9 mouse cellular contexts compared by ENCODE assay signal in the genomic region with DNA sequence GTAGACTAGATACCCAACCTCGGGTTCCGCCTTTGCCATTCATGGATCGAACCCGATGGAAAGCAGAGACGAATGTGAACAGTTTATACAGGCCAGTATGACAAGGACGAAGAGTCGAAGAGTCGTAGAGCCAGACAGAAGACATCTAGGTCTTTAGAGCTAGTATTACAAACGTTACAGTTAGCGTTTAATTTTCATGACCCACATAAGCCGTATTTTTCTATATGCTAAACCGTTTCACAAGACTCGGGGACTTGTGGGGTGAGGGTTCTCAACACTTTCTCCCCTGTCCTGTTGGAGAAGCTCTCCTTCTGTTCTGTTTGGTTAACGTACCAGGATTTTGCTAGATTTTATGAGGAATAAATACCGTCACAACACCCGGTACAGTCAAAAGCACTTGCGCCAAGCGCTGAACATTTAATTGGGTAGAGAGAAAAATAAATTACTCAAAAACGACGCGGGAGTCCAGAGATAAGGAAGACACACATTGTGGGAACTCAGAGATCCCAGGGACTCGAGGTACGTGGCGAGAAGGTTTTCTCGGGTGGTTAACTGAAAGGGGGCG. TPM values are rescaled to one million over a fixed set of nuclear protein-coding genes. Genes with fewer than 3 reads are reported as not detected.
DNase-seq lines count a peak whose midpoint lies in the region; ATAC-seq and TF ChIP-seq lines count a peak whose summit lies in the region.
"Had no signal": no experiment of that assay in that cellular context is flagged by ENCODE, and none has a peak within 500 bp of the region (broad histone marks: within the 10 kb centered on the region; RNA-seq: fewer than 3 reads in every experiment).

No protein-coding gene starts in this region.

- WGBS in kidney, adult 2 months, result 12% methylated on average over 26 of the region's 26 CpGs
- WGBS in heart, postnatal 0 days, result 9% methylated on average over 26 of the region's 26 CpGs
- WGBS in midbrain, embryonic 11.5 days, result 4% methylated on average over 26 of the region's 26 CpGs

- H3K9ac ChIP-seq in heart, postnatal 0 days (replicated peaks; ENCODE audit: low read depth, low read length), result peak overlapping the region; percentile 54
- H3K9ac ChIP-seq in midbrain, embryonic 11.5 days (ENCODE audit: low read length), result peak overlapping the region; percentile 59

- peaks cover 3% of the 10 kb centered on the region; the same call in 1 of the 2 replicates for H3K4me1 ChIP-seq in kidney, adult 2 months (ENCODE audit: control insufficient read depth, insufficient read depth, low read length)
- H3K4me1 ChIP-seq in bone marrow macrophage, adult 2 months (ENCODE audit: control insufficient read depth, insufficient read depth, low read length), result peaks cover 4% of the 10 kb centered on the region; the same call in 1 of the 2 replicates
- 0 out of 2 replicates have a peak, but pooled peaks cover 8% of the 10 kb centered on the region for H3K4me1 ChIP-seq in heart, postnatal 0 days (ENCODE audit: control insufficient read depth, insufficient read depth)
- H3K4me1 ChIP-seq in midbrain, embryonic 11.5 days (ENCODE audit: control insufficient read depth, insufficient read depth, low read length), result no peaks in the 10 kb centered on the region

- ATAC-seq in heart, postnatal 0 days (ENCODE audit: insufficient read depth, low read depth), result no peak
- ATAC-seq in midbrain, embryonic 11.5 days (ENCODE audit: low FRiP score), result no peak
- no peak for ATAC-seq in megakaryocyte-erythroid progenitor cell, adult 5-6 weeks (replicated peaks; ENCODE audit: low FRiP score, low TSS enrichment, poor library complexity, severe bottlenecking)

- TF ChIP-seq CTCF in kidney, adult 2 months (conservative IDR thresholded peaks at IDR 0.05; ENCODE audit: insufficient read depth, insufficient read length, low read depth, low read length), result no peak
- TF ChIP-seq CTCF in bone marrow macrophage, adult 2 months (IDR thresholded peaks at IDR 0.05; ENCODE audit: low read depth, low read length), result no peak
- TF ChIP-seq CTCF in heart, postnatal 0 days (IDR thresholded peaks at IDR 0.05; ENCODE audit: low read depth), result no peak

- no peak for TF ChIP-seq POLR2A in kidney, adult 2 months (IDR thresholded peaks at IDR 0.05; ENCODE audit: low read depth, low read length)
- no peak for TF ChIP-seq POLR2A in bone marrow macrophage, adult 2 months (IDR thresholded peaks at IDR 0.05; ENCODE audit: borderline replicate concordance, low read depth, low read length)

- no peaks in the 10 kb centered on the region for H3K27me3 ChIP-seq in kidney, adult 2 months (replicated peaks; ENCODE audit: control insufficient read depth, insufficient read depth, low read length)
- no peaks in the 10 kb centered on the region for H3K27me3 ChIP-seq in heart, postnatal 0 days (ENCODE audit: control insufficient read depth, insufficient read depth, low read length)
- H3K27me3 ChIP-seq in midbrain, embryonic 11.5 days (ENCODE audit: control insufficient read depth, insufficient read depth, low read length), result no peaks in the 10 kb centered on the region

- no peak for TF ChIP-seq EP300 in heart, postnatal 0 days (IDR thresholded peaks at IDR 0.05; ENCODE audit: low read depth)

- no peaks in the 10 kb centered on the region for H3K36me3 ChIP-seq in kidney, adult 2 months (ENCODE audit: control insufficient read depth, insufficient read depth, low read length)
- H3K36me3 ChIP-seq in heart, postnatal 0 days (replicated peaks; ENCODE audit: control insufficient read depth, insufficient read depth, low read length), result no peaks in the 10 kb centered on the region
- no peaks in the 10 kb centered on the region for H3K36me3 ChIP-seq in midbrain, embryonic 11.5 days (ENCODE audit: control insufficient read depth, insufficient read depth, low read length)

- peak overlapping the region; percentile 56 for H3K4me3 ChIP-seq in kidney, adult 2 months (ENCODE audit: insufficient read depth, low read depth, low read length)
- H3K4me3 ChIP-seq in bone marrow macrophage, adult 2 months (ENCODE audit: insufficient read depth, low read length), result peak overlapping the region; percentile 75
- peak overlapping the region; percentile 50 for H3K4me3 ChIP-seq in heart, postnatal 0 days (ENCODE audit: low read depth, low read length)
- peak overlapping the region; percentile 44 for H3K4me3 ChIP-seq in midbrain, embryonic 11.5 days (ENCODE audit: low read depth, low read length)

- H3K9me3 ChIP-seq in heart, postnatal 0 days (replicated peaks; ENCODE audit: control insufficient read depth, low read length), result no peaks in the 10 kb centered on the region
- H3K9me3 ChIP-seq in midbrain, embryonic 11.5 days (ENCODE audit: control insufficient read depth, low read length), result no peaks in the 10 kb centered on the region

- H3K4me2 ChIP-seq in heart, postnatal 0 days (ENCODE audit: low read depth, low read length), result peak overlapping the region; percentile 75
- H3K4me2 ChIP-seq in midbrain, embryonic 11.5 days, result peak overlapping the region; percentile 65

- H3K27ac ChIP-seq in kidney, adult 2 months (ENCODE audit: insufficient read depth, low read depth, low read length), result peak overlapping the region; percentile 32; the same call in 1 of the 2 replicates
- H3K27ac ChIP-seq in bone marrow macrophage, adult 2 months (ENCODE audit: insufficient read depth, low read depth, low read length), result no peak overlapping the region
- peak overlapping the region; percentile 92 for H3K27ac ChIP-seq in heart, postnatal 0 days (ENCODE audit: low read depth)
- H3K27ac ChIP-seq in midbrain, embryonic 11.5 days (ENCODE audit: low read depth, low read length), result no peak overlapping the region

- no peak for DNase-seq in kidney, adult 2 months
- no peak for DNase-seq in kidney, adult 18-20 months
- no peak for DNase-seq in heart, postnatal 0 days (ENCODE audit: low spot score)
- peak; percentile 92 for DNase-seq in midbrain, embryonic 11.5 days (ENCODE audit: low spot score, missing footprints)
- DNase-seq in ovary, postnatal 14 days (ENCODE audit: low spot score), result no peak
- no peak for DNase-seq in embryo, embryonic 10.5 days (ENCODE audit: low spot score)

RNA-seq across cellular contexts. Expression of a gene that starts 13.7 kb away (rescaled TPM):
- polyA plus RNA-seq in kidney, adult 2 months (2012; rRNA removed), result 0.19 and 0.45 TPM in 2 replicates
- polyA plus RNA-seq in bone marrow macrophage, adult 2 months (2012; ENCODE audit: insufficient read depth, insufficient read length, missing spikeins), result not detected in 2 replicates
- total RNA-seq in heart, postnatal 0 days (2014; rRNA removed; ENCODE audit: low replicate concordance), result 0.92 and 1.9 TPM in 2 replicates
- polyA plus RNA-seq in heart, postnatal 0 days (2015; fragmentation: Nextera tagmentation; extraction: Ambion mirVana), result 0.63 and 0.89 TPM in 2 replicates
- 12.7 TPM in 2 replicates for polyA plus RNA-seq in midbrain, embryonic 11.5 days (2014; fragmentation: Nextera tagmentation; extraction: Ambion mirVana)
- total RNA-seq in megakaryocyte-erythroid progenitor cell, adult 5-6 weeks (2014; fragmentation: Nextera tagmentation), result not detected in 2 replicates
- not detected in 2 replicates for total RNA-seq in megakaryocyte-erythroid progenitor cell, adult 5-6 weeks (2017)

RNA-seq across cellular contexts. Expression of a gene that starts 14.7 kb away (rescaled TPM):
- not detected in 2 replicates for polyA plus RNA-seq in kidney, adult 2 months (2012; rRNA removed)
- not detected in 2 replicates for polyA plus RNA-seq in bone marrow macrophage, adult 2 months (2012; ENCODE audit: insufficient read depth, insufficient read length, missing spikeins)
- not detected in 2 replicates for total RNA-seq in heart, postnatal 0 days (2014; rRNA removed; ENCODE audit: low replicate concordance)
- not detected in 2 replicates for polyA plus RNA-seq in heart, postnatal 0 days (2015; fragmentation: Nextera tagmentation; extraction: Ambion mirVana)
- not detected in 2 replicates for polyA plus RNA-seq in midbrain, embryonic 11.5 days (2014; fragmentation: Nextera tagmentation; extraction: Ambion mirVana)
- total RNA-seq in megakaryocyte-erythroid progenitor cell, adult 5-6 weeks (2014; fragmentation: Nextera tagmentation), result not detected in 2 replicates
- not detected in 2 replicates for total RNA-seq in megakaryocyte-erythroid progenitor cell, adult 5-6 weeks (2017)
- polyA plus RNA-seq: activated CD4-positive, CD25-positive, alpha-beta regulatory T cell, adult 4 months had no signal

RNA-seq across cellular contexts. Expression of a gene that starts 15.2 kb away (rescaled TPM):
- polyA plus RNA-seq in kidney, adult 2 months (2012; rRNA removed), result 46.8 and 52.5 TPM in 2 replicates
- 28.2 and 33.5 TPM in 2 replicates for polyA plus RNA-seq in bone marrow macrophage, adult 2 months (2012; ENCODE audit: insufficient read depth, insufficient read length, missing spikeins)
- total RNA-seq in heart, postnatal 0 days (2014; rRNA removed; ENCODE audit: low replicate concordance), result 99.6 and 158 TPM in 2 replicates
- 95.6 and 111 TPM in 2 replicates for polyA plus RNA-seq in heart, postnatal 0 days (2015; fragmentation: Nextera tagmentation; extraction: Ambion mirVana)
- 44.4 and 49.4 TPM in 2 replicates for polyA plus RNA-seq in midbrain, embryonic 11.5 days (2014; fragmentation: Nextera tagmentation; extraction: Ambion mirVana)
- 21.0 and 25.6 TPM in 2 replicates for total RNA-seq in megakaryocyte-erythroid progenitor cell, adult 5-6 weeks (2014; fragmentation: Nextera tagmentation)
- total RNA-seq in megakaryocyte-erythroid progenitor cell, adult 5-6 weeks (2017), result 14.8 and 16.4 TPM in 2 replicates

RNA-seq across cellular contexts. Expression of a gene that starts 40.1 kb away (rescaled TPM):
- not detected in 2 replicates for polyA plus RNA-seq in kidney, adult 2 months (2012; rRNA removed)
- polyA plus RNA-seq in bone marrow macrophage, adult 2 months (2012; ENCODE audit: insufficient read depth, insufficient read length, missing spikeins), result not detected in 2 replicates
- not detected in 2 replicates for total RNA-seq in heart, postnatal 0 days (2014; rRNA removed; ENCODE audit: low replicate concordance)
- polyA plus RNA-seq in heart, postnatal 0 days (2015; fragmentation: Nextera tagmentation; extraction: Ambion mirVana), result not detected in 2 replicates
- polyA plus RNA-seq in midbrain, embryonic 11.5 days (2014; fragmentation: Nextera tagmentation; extraction: Ambion mirVana), result not detected in 2 replicates
- total RNA-seq in megakaryocyte-erythroid progenitor cell, adult 5-6 weeks (2014; fragmentation: Nextera tagmentation), result not detected in 2 replicates
- not detected in 2 replicates for total RNA-seq in megakaryocyte-erythroid progenitor cell, adult 5-6 weeks (2017)
- polyA plus RNA-seq: activated CD4-positive, CD25-positive, alpha-beta regulatory T cell, adult 4 months had no signal

RNA-seq across cellular contexts. Expression of a gene that starts 40.2 kb away (rescaled TPM):
- polyA plus RNA-seq in kidney, adult 2 months (2012; rRNA removed), result not detected in 2 replicates
- polyA plus RNA-seq in bone marrow macrophage, adult 2 months (2012; ENCODE audit: insufficient read depth, insufficient read length, missing spikeins), result not detected in 2 replicates
- not detected in 2 replicates for total RNA-seq in heart, postnatal 0 days (2014; rRNA removed; ENCODE audit: low replicate concordance)
- not detected in 2 replicates for polyA plus RNA-seq in heart, postnatal 0 days (2015; fragmentation: Nextera tagmentation; extraction: Ambion mirVana)
- not detected in 2 replicates for polyA plus RNA-seq in midbrain, embryonic 11.5 days (2014; fragmentation: Nextera tagmentation; extraction: Ambion mirVana)
- not detected in 2 replicates for total RNA-seq in megakaryocyte-erythroid progenitor cell, adult 5-6 weeks (2014; fragmentation: Nextera tagmentation)
- not detected in 2 replicates for total RNA-seq in megakaryocyte-erythroid progenitor cell, adult 5-6 weeks (2017)
- polyA plus RNA-seq: activated CD4-positive, CD25-positive, alpha-beta regulatory T cell, adult 4 months had no signal

Comparison
In these comparisons a context has a peak if more than half of its experiments do, and no peak if none do; other contexts are left out.
1. H3K27ac ChIP-seq: peak in kidney, adult 2 months (single experiment) and heart, postnatal 0 days (single experiment); none in bone marrow macrophage, adult 2 months (single experiment) and midbrain, embryonic 11.5 days (single experiment).
2. Peak in every context shown above with its lines, with median percentiles within 50 percentile points of each other: H3K4me3 ChIP-seq.